Mouse (Mus musculus): ENCODE results near the gene Igf1r.

- TF ChIP-seq POLR2A (IDR thresholded peaks at IDR 0.05; ENCODE audit: borderline replicate concordance, control insufficient read depth, low read depth, low read length) (no peak), CTCF (IDR thresholded peaks at IDR 0.05; ENCODE audit: control insufficient read depth, insufficient read depth, low read length) (no peak)
Observed at GRCm38 (mm10) chr7:68114983-68115715, 162.5 kb downstream of the Igf1r start.
